Mouse (Mus musculus) neutrophil, adult 5-6 weeks (primary cell): ENCODE results near the gene Unc5b. TPM values are rescaled to one million over a fixed set of nuclear protein-coding genes. Genes with fewer than 3 reads are reported as not detected.
"Not testable (repeated sequence)": the region's sequence is repeated elsewhere in the genome, so short reads cannot be mapped to it uniquely, and the experiment has no call there.

Experiments used
- ATAC-seq: fragments of 151-379, 151-347 bp; 2 replicates; pipeline ENCODE4 v1.8.0; 2017; ENCODE audit warnings: mild to moderate bottlenecking, moderate TSS enrichment; ENCODE audit not compliant: insufficient number of reproducible peaks, poor library complexity, low FRiP score, severe bottlenecking; ENCODE audit errors: extremely low read depth
- total RNA-seq: library from RNA; stranded (forward); fragments of 200-1000 nt; gene quantifications from 2 replicates; pipeline ENCODE4 v1.2.3, GENCODE M21; 2017

Unc5b gene
- total RNA-seq, 1 experiment from 2014 or later, result not detected

DNA sequence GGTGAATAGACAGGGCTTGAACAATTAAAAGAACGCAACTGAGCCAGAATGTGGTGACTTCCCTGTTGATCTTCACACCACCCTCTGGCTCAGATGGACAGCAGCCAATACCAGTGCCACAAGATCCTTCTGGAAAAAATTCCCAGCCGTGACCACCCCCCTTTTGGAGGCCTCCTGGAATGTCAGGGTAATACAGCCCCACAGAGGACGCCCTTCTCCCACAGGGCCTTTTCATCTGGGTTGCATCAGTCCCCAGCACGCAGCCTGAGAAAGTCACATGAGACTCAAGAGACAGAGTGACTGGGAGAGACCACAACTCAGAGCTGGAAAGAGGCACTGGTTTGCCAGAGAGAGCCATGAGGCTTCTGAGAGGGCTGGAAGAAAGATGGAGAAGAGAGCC lies 60.5 kb downstream of the Unc5b start:
- no peak for ATAC-seq

DNA sequence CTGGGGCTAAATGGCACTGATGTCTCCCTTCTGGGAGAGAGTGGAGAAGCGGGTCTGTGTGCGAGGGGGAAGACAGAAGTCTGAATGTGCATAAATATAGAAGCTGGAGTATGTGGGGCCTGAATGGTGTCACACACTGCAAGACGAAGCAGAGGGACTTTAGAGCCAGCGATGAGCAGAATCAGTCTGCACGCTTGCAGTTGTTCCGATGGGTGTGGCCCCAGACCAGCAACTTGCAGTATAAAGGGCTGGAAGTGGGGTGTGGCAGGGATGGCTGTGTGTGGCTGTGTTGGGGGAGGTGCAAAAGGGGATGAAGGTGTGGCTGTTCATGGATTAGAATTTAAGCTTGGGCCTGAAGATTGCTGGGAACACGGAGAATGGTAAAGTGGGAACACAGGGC lies 62.8 kb downstream of the Unc5b start:
- ATAC-seq, result no peak

DNA sequence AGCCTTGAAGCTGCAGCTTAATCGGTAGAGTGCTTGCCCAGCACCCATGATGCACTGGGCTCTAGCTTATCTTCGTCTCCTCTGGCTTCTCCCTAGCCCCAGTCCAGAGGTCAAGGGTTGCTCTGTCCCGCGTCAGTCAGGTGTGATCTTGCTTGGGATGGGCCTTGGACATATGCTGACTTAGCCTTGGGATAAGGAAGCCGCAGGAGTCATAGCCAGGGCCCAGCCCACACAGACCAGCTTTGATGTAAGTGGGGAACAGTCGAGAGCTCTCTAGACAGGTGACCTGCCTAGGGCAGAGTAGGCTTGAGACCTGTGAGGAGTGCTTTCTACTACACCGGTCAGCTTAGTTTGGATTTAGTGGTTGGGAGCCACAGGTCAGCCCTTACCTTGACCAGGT lies 64.0 kb downstream of the Unc5b start:
- ATAC-seq, result no peak

DNA sequence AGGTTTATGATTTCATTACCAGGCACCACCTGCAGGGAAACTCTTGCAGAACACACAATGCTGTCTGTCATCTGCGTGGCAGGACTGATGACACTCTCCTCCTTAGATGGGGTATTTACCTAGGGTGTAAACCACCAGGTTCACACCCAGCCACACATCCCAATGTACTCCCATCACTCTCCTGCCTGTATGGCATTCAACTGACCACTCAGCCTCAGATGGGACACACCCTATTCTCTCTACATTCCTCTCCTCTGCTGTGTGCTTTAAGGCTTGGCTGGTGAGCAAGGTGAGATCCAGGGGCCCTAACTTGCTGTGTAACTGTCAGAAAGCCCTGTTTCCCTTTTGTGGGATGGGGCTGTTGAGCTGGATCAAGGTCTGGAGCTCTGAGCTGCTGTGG lies 69.3 kb downstream of the Unc5b start:
- no peak for ATAC-seq

DNA sequence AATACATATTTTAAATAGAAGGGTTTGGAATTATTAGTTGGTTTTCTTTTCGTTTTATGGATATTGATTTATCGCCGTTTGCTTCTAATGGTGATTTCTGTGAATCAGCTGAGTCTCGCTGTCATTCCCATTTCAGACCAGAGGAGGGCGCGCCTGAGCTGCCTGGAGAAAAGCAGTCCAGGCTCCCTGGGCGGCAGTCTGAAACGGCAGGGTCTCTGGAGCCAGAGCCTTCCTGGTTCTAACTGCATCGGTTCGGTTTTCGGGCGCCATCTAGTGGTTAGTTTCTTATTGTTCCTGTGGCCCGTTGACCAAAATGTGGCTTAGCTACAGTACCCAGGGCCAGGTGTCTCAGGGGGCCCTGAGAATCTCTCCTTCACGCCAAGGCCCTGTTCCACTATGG lies 71.0 kb downstream of the Unc5b start:
- peak; percentile 89 for ATAC-seq

DNA sequence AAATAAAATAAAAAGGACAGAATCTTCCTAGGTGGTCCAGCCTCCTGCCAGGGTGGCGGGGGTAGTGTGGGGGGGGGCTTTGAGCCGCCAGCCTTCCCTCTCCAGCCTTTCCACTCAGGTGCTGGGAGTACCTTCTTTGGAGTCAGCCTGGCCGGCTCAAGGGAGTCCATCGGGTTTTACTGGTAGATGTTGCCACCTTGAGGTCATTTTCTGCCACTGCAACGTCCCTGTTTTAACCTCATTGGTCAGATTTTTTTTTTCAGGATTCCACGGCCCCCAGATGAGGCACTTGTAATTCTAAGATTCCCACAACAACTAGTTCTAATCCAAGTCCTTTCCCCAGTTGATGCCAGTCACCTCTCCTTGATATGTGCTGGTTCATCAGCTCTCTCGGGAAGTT lies 74.4 kb downstream of the Unc5b start:
- ATAC-seq, result no peak

DNA sequence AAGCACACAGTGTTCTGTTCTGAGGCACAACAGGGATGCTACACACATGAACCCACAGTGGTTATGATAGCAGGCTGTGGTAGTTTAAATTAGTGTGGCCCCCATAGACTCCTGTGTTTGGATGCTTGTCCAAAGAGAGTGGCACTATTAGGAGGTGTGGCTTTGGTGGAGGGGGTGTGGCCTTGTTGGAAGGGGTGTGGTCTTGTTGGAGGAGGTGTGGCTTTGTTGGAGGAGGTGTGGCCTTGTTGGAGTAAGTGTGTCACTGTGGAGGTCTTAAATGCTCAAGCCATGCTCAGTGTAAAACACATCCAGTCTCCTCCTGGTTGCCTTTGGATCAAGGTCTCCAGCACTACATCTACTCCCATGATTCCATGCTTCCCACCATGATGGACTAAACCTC lies 75.2 kb downstream of the Unc5b start:
- ATAC-seq, result no peak

DNA sequence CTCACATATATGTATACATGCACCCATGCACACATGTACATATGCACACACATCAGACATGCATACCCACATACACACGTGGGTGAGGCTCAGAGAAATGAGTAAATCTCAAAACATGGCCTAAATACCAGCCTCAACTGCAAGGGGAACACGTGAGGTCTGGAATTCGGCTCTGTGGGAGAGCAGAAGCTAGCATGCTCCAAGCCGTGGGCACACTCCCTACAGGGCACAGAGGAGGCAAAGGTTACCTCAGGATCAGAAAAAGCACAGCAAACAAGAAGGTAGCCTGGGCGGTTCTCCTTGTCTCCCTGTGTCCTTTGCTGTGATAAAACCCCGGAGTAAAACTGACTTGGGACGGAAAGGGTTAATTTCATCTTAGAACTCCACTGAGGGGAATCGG lies 77.4 kb downstream of the Unc5b start:
- no peak for ATAC-seq

DNA sequence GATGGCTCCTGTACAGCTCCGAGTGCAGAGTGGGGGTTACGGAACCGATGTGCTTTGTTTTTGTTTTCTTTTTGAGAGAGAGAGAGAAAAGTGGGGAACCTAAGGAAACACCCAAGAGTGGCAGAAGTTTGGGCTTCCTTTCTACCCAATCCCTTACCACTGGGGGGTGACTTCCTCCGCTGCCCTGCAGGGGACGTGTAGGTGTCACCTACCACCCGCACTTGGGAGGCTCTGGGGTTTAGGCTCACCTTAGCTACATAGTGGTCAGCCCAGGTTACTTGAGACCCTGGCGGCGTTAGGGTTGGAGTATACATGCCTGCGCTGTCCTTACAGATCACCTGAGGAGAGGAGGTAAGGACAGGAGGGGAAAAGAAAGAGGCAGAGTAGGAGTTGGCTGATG lies 78.1 kb downstream of the Unc5b start:
- ATAC-seq, result no peak

DNA sequence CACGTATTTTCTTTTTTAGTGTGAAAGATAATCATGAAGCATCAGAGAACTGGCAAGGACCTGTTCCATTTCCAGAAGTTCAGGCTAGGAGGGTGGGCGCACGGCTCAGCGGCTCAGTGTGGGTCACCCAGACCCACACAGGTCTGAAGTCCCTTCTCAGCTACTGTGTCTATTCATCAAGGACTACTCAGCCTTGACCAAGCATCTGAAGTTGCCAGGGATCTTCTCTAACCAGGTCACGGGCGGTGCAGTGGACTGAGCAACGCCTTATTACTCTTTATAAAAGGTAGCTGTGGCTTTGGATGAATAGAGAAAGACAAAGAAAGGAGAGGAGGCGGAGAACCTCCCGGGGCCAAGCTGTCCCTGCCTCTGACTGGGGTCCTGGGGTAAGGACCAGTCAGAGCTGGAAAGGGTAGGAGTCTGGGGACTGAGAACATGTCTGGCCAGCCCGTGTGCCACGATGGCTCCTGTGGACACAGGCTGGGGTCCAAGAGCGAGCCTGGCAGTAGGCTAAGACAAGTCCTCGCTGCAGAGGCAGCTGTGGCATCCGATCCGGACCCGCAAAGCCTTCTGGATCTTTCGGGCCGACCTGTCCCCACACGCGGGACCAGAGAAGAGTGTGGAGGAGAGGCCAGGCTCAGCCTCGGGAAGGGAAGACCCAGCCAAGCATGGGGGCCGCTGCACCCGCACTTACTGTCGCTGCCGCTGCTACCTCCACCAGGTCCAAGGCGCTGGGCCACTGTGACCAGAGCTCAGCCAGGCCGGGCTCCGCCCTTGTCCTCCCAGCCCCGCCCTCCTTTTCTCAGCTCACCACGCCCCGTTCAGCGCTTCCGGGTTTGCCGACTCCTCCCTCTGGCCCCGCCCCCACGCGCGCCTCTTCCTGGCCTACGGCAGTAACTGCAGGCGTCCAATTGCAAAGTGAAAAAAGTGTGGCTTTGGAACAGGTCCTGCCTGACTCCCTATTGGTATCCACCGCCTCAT lies 79.1 kb downstream of the Unc5b start, which contains the start of gene Slc29a3:
Slc29a3 (minus strand) TSS at position 755 of the 981 bp plus-strand sequence.
- ATAC-seq, result peak; percentile 91

DNA sequence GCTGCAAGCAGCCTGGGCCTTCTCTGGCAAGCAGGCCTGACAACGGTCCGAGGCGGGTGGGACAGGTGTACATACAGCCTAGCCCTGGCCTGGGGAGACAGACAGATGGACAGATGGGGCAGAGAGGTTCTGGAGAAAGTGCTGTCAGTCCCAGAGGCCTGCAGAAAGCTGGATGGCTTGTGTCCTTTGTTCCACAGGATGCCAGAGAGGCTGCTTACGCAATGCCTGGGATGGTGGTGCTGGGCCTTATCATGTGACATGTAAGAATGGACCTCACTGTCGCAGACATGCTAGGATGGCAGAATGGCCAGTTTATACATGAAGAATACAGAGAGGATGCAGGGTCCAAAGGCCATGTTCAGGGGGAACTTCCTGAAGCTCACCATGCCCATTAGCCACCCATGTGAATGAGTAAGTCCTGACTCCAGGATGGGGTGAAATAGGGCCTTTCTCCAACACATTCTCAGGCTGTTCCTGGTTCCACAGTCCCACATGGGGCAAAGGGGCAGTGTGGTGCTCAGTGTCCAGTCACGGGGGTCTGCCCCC lies 83.6 kb downstream of the Unc5b start:
- no peak for ATAC-seq

DNA sequence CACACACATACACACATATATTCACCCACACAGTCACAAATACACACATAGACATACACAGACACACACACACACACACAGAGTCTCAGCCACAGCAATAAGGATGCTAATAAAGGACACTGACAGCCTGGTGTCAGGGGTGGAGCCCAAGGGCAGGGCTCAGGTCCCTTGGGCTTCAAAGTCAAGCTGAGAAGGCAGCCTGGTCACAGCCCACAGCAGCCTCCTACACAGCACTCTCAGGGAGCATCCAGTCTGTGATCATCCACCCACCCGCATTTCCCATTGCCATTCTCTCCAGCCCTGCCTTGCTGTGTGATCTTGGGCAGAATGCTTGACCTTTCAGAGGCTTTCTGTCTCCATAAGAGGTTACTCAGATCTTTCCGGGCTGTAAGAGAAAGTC lies 84.9 kb downstream of the Unc5b start:
- ATAC-seq, result peak; percentile 64

DNA sequence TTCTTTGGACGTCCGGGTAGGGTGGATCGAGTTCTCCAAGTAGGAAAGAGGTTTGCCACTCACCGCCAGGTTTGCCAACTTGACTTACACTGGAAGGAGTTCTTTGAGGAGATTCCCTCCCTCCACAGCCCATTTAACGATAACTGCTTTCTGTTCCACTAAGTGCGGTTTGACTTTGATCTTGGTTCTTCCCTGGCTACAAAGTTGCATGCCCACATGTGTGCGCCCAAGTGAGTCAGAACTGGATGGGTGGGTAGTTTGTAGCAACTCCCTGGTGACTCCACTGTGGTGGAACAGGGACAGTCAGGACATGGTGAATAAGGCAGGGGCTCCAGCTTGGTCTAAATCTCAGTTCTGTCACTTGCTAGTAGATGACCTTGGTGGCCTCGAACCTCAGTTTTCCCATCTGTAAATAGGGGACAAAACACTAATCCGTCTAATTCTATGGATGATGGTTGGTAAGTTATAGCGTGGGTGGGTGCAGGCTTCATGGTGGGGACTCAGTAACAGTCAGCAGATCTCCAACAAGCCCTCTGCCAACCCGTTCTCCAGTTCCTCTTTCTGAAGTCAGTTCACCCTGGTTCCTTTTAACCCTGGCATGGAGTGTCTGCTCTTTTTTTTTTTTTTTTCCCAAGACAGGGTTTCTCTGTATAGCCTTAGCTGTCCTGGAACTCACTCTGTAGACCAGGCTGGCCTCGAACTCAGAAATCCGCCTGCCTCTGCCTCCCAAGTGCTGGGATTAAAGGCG lies 86.7 kb downstream of the Unc5b start:
- peak; percentile 37; the same call in 1 of the 2 replicates for ATAC-seq

DNA sequence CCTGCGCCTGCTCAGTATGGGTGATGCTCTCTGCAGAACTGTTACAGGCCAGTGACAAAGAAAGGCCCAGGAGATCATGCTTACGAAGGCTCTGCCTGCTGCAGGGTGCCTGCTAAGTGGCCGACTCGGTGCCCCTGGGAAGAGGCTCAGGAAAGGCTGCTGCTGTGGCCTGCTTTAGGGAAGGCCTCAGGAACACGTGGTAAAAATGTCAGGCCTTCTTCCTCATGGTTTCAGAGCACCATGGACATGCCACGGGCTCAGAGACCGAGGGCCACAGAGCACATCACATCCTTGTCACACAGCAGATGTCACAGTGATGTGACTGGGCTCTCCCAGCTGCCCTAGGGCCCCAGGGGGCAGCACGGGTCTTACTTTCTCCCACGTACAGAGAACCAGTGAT lies 87.7 kb downstream of the Unc5b start:
- ATAC-seq, result no peak

DNA sequence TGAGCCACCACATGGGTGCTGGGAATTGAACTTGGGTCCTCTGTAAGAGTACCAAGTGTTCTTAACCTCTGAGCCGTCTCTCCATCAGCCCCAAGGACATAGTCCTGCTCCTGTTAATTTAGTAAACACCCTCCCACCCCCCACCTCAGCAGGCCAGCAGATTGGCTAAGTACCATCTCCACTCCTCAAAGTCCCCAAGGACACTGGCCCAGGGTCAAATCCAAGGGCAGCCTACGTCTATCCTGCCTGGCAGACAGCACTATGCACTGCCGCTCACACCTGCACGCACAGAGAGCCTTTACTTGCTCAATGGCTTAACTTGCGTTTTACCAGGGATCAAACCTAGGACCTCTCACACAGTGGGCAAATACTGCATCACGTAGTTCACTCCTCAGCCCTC lies 88.4 kb downstream of the Unc5b start:
- no peak for ATAC-seq

DNA sequence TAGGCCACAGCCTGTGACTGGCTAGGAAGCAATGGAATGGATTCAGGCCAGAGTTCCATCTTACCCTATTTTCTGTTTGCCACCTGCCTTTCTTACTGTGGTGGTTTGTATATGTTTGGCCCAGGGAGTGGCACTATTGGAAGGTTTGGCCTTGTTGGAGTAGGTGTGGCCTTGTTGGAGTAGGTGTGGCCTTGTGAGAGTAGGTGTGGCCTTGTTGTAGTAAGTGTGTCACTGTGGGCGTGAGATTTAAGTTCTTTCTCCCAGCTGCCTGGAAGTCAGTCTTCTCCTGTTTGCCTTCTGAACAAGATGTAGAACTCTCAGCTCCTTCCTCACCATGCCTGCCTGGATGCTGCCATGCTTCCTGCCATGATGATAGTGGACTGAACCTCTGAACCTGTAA lies 89.1 kb downstream of the Unc5b start:
- not testable (repeated sequence) for ATAC-seq

DNA sequence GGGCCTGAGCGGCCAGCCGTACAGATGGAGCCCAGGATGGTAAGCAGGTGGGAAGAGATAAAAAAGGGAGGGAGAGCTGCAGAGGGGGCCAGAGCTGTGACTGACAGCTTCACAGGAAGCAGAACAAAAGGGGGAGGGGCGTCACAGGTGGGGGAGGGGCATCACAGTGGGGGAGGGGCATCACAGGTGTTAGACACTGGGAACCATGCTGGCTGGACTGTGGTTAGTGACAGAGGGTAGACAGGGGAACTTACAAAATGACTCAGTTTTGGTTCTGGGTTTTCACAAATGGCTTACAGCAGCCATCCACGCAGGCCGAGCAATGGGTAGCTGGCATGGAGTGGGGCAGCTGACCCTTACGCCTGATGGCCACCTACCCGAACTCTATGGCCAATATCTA lies 89.9 kb downstream of the Unc5b start:
- peak; percentile 25; the same call in 1 of the 2 replicates for ATAC-seq

DNA sequence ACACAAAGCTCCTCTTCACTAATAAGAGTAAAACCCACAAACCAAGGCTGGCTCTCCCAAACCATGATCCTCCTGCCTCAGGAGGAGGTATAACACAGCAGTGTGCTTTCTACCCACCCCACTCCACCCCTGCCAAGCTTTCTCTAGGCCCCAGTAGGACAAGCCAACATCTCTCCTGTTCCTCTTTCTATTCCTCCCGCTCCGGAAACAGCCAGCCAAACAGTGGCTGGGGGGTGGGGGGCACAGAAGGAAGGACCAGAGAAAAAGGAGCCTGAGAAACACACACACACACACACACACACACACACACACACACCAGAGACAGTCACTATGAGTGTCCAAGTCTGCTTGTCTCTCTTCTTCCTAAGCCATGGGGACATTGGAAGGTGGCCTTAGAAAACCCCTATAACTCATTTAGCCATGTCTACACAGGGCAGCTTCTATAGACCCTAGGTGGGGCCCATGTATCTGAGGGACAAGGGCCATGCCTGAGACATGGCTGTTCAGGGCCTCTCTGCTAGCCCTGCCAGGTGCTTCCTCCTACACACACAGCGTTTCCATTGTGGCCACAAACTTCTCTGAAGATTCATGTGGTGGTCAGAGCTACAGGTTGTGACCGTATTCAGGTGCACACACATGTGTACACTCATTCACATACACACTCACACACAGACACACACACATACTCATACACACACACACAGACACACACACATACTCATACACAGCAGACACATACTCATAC lies 91.6 kb downstream of the Unc5b start:
- ATAC-seq, result no peak
